Mouse (Mus musculus) stomach, postnatal 0 days (tissue): ENCODE data around the gene Gm10273.

Source experiments
- CTCF ChIP-seq: IDR thresholded peaks from 2 replicates; pipeline ENCODE4 v1.5.1; 2016; ENCODE audit warnings: antibody characterized with exemption, low read depth, mild to moderate bottlenecking, moderate library complexity
- EP300 ChIP-seq: optimal IDR thresholded peaks from 2 replicates; pipeline ENCODE3; 2016; ENCODE audit warnings: antibody characterized with exemption

- TF ChIP-seq CTCF (no peak), EP300 (no peak)
Measured at GRCm38 (mm10) chr10:59410264-59410663, 14.8 kb downstream of the Gm10273 start.
